Mouse (Mus musculus) heart, postnatal 0 days (tissue): Measurements from ENCODE around the gene Ptgds. TPM values are rescaled to one million over a fixed set of nuclear protein-coding genes. Genes with fewer than 3 reads are reported as not detected.

Experiments
- ATAC-seq: fragments of 200-750 bp; cut with Nextera tagmentation; 2 replicates; pipeline ENCODE4 v1.8.0; 2017; ENCODE audit warnings: low read depth, moderate number of reproducible peaks, moderate library complexity; ENCODE audit not compliant: insufficient read depth
- DNase-seq: peaks from one replicate; pipeline ENCODE4 v3.0.0-alpha.2; 2016; ENCODE audit warnings: low spot score
- H3K27ac ChIP-seq: fragments of 300-500 bp; sonication (generic); 2 replicates; pipeline ENCODE4 v1.5.1; 2014; ENCODE audit warnings: low read depth, mild to moderate bottlenecking
- H3K27me3 ChIP-seq: fragments of 300-500 bp; sonication (generic); 2 replicates; pipeline ENCODE4 v1.6.1; 2014; ENCODE audit warnings: low read length, mixed read lengths; ENCODE audit not compliant: control insufficient read depth, insufficient read depth
- H3K36me3 ChIP-seq: fragments of 300-500 bp; sonication (generic); replicated peaks from 2 replicates; pipeline ENCODE4 v1.6.1; 2014; ENCODE audit warnings: low read length, mixed read lengths; ENCODE audit not compliant: control insufficient read depth, insufficient read depth
- H3K4me1 ChIP-seq: fragments of 300-500 bp; sonication (generic); 2 replicates; pipeline ENCODE4 v1.6.1; 2014; ENCODE audit warnings: antibody characterized with exemption; ENCODE audit not compliant: control insufficient read depth, insufficient read depth
- H3K4me2 ChIP-seq: fragments of 300-500 bp; sonication (generic); 2 replicates; pipeline ENCODE4 v1.6.1; 2014; ENCODE audit warnings: low read depth, mild to moderate bottlenecking, low read length, moderate library complexity
- H3K4me3 ChIP-seq: fragments of 300-500 bp; sonication (generic); 2 replicates; pipeline ENCODE4 v1.5.1; 2014; ENCODE audit warnings: low read depth, low read length
- H3K9ac ChIP-seq: fragments of 300-500 bp; sonication (generic); replicated peaks from 2 replicates; pipeline ENCODE4 v1.6.1; 2014; ENCODE audit warnings: low read depth, low read length, mixed read lengths
- H3K9me3 ChIP-seq: fragments of 300-500 bp; sonication (generic); replicated peaks from 2 replicates; pipeline ENCODE4 v1.6.1; 2016; ENCODE audit warnings: low read length; ENCODE audit not compliant: control insufficient read depth
- CTCF ChIP-seq: IDR thresholded peaks from 2 replicates; pipeline ENCODE4 v1.5.1; 2016; ENCODE audit warnings: antibody characterized with exemption, control low read depth, low read depth
- EP300 ChIP-seq: IDR thresholded peaks from 2 replicates; pipeline ENCODE4 v1.6.1; 2016; ENCODE audit warnings: antibody characterized with exemption, low read depth
- WGBS: fragments of 180-500 bp; shearing (Covaris S2); extraction: QIAGEN DNeasy Blood & Tissue Kit; methylation state at CpG from one replicate; pipeline ENCODE4 v1.1.7; 2014; 5-methylcytosine and 5-hydroxymethylcytosine counted together
- polyA plus RNA-seq: library from polyadenylated mRNA; unstranded; fragments of >200 nt; fragmentation: Nextera tagmentation; extraction: Ambion mirVana; gene quantifications from 2 replicates; pipeline ENCODE4 v1.2.1, GENCODE M21; 2015
- total RNA-seq: library from RNA; depleted of rRNA; stranded (reverse); fragments of >200 nt; gene quantifications from 2 replicates; pipeline ENCODE4 v1.2.3, GENCODE M21; 2014; ENCODE audit warnings: low replicate concordance

Gene Ptgds
- total and polyA plus RNA-seq, 2 experiments from 2014 or later: 356 to 711 TPM

GRCm38 (mm10) chr2:25428442-25429236, 41.2 kb downstream of the Ptgds start, which contains the start of gene Abca2:
Abca2 (plus strand) TSS chr2:25428703.
- no peak for TF ChIP-seq EP300
- TF ChIP-seq CTCF: peak; percentile 88

GRCm38 (mm10) chr2:25427256-25427655, 42.6 kb downstream of the Ptgds start:
- ATAC-seq (no peak), DNase-seq (no peak)
- Histone ChIP-seq H3K27ac (no peak overlapping the region), H3K9me3 (no peaks in the 10 kb centered on the region), H3K4me2 (no peak overlapping the region), H3K9ac (no peak overlapping the region), H3K4me1 (peaks cover 4% of the 10 kb centered on the region; the same call in 1 of the 2 replicates), H3K27me3 (peaks cover 36% of the 10 kb centered on the region), H3K4me3 (no peak overlapping the region), H3K36me3 (no peaks in the 10 kb centered on the region)
- no peak for TF ChIP-seq EP300
- no peak for TF ChIP-seq CTCF
- 83% methylated on average over 5 of the region's 5 CpGs for WGBS

More at GRCm38 (mm10) chr2:25428442-25429236, 41.2 kb downstream of the Ptgds start, which contains the start of gene Abca2:
- H3K27me3 ChIP-seq: peaks cover 26% of the 10 kb centered on the region
- peak within 1 kb of the TSS; percentile 36; the same call in 1 of the 2 replicates for H3K27ac ChIP-seq
- peak within 1 kb of the TSS; percentile 79 for H3K9ac ChIP-seq
- peaks cover 4% of the 10 kb centered on the region; the same call in 1 of the 2 replicates for H3K4me1 ChIP-seq
- H3K4me3 ChIP-seq: peak within 1 kb of the TSS; percentile 81
- no peaks in the 10 kb centered on the region for H3K9me3 ChIP-seq
- under 1% methylated on average over 74 of the region's 89 CpGs for WGBS
- H3K36me3 ChIP-seq: no peaks in the 10 kb centered on the region
- peak within 1 kb of the TSS; percentile 99 for H3K4me2 ChIP-seq
- DNase-seq (peak; percentile 91), ATAC-seq (peak; percentile 92)

- H3K4me2 ChIP-seq: no peak overlapping the region
- no peaks in the 10 kb centered on the region for H3K36me3 ChIP-seq
- no peak overlapping the region for H3K4me3 ChIP-seq
- WGBS: 25% methylated on average over 5 of the region's 5 CpGs
- H3K9ac ChIP-seq: no peak overlapping the region
- peaks cover 36% of the 10 kb centered on the region for H3K27me3 ChIP-seq
- DNase-seq (peak; percentile 39), ATAC-seq (no peak)
- H3K27ac ChIP-seq: no peak overlapping the region
- no peaks in the 10 kb centered on the region for H3K9me3 ChIP-seq
- H3K4me1 ChIP-seq: peaks cover 4% of the 10 kb centered on the region; the same call in 1 of the 2 replicates
- TF ChIP-seq CTCF: peak; percentile 84
- TF ChIP-seq EP300: no peak
Measured at GRCm38 (mm10) chr2:25426721-25427191, 43.1 kb downstream of the Ptgds start.

- 41% methylated on average over 27 of the region's 27 CpGs for WGBS
- Histone ChIP-seq H3K27me3 (peaks cover 36% of the 10 kb centered on the region), H3K4me1 (peaks cover 4% of the 10 kb centered on the region; the same call in 1 of the 2 replicates), H3K27ac (no peak overlapping the region), H3K36me3 (no peaks in the 10 kb centered on the region), H3K9ac (no peak overlapping the region), H3K4me3 (no peak overlapping the region), H3K4me2 (no peak overlapping the region), H3K9me3 (no peaks in the 10 kb centered on the region)
- no peak for DNase-seq
- no peak for TF ChIP-seq EP300
- TF ChIP-seq CTCF: no peak
- no peak for ATAC-seq
Measured at GRCm38 (mm10) chr2:25425481-25425880, 44.4 kb downstream of the Ptgds start.

DNA sequence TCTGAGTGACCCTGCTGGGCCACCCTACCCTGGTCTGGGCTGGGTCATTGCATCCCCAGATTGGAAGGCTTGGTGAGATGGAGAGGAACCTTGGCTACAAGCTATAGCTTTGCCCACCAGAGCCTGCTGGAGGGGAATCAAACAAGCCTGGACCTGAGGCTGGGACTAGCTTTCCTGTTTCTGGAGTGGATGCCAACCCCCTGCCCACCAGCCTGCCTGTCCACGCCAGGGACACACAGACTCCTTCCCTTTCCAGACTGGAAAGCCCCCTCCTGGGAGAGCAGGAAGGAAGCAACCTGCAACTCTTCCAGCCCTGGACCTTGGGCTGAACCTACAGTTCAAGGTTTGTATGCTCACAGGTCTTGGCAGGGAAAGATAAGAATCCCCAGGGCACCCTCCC, 46.2 kb downstream of the Ptgds start:
- Histone ChIP-seq H3K9me3 (no peaks in the 10 kb centered on the region), H3K27ac (no peak overlapping the region), H3K36me3 (no peaks in the 10 kb centered on the region), H3K27me3 (peaks cover 36% of the 10 kb centered on the region), H3K4me1 (no peaks in the 10 kb centered on the region), H3K9ac (no peak overlapping the region), H3K4me3 (no peak overlapping the region), H3K4me2 (no peak overlapping the region)
- DNase-seq (no peak), ATAC-seq (no peak)
- 44% methylated on average over 1 of the region's 1 CpGs for WGBS
- TF ChIP-seq CTCF (no peak), EP300 (no peak)
